Mouse (Mus musculus) kidney, adult 2 months (tissue): ENCODE measurements around the gene Gne. TPM values are rescaled to one million over a fixed set of nuclear protein-coding genes. Genes with fewer than 3 reads are reported as not detected.
A peak's percentile ranks its signal among the peaks of the same experiment; 100 is the strongest.

Experiments used
- DNase-seq: peaks from one replicate; pipeline ENCODE4 v3.0.0; 2021
- H3K27ac ChIP-seq: fragments of 200-500 bp; 2 replicates; pipeline ENCODE4 v1.5.1; 2012; ENCODE audit warnings: low read depth, low read length, control low read depth, inconsistent platforms; ENCODE audit not compliant: insufficient read depth
- H3K27me3 ChIP-seq: fragments of 200-500 bp; replicated peaks from 2 replicates; pipeline ENCODE4 v1.6.1; 2012; ENCODE audit warnings: mild to moderate bottlenecking, moderate library complexity, low read length, inconsistent platforms; ENCODE audit not compliant: control insufficient read depth, insufficient read depth
- H3K36me3 ChIP-seq: fragments of 200-500 bp; 2 replicates; pipeline ENCODE4 v1.6.1; 2012; ENCODE audit warnings: mild to moderate bottlenecking, moderate library complexity, low read length, inconsistent platforms; ENCODE audit not compliant: control insufficient read depth, insufficient read depth
- H3K4me1 ChIP-seq: fragments of 200-500 bp; 2 replicates; pipeline ENCODE4 v1.6.1; 2011; ENCODE audit warnings: low read length; ENCODE audit not compliant: control insufficient read depth, insufficient read depth
- H3K4me3 ChIP-seq: fragments of 200-500 bp; 2 replicates; pipeline ENCODE4 v1.5.1; 2011; ENCODE audit warnings: mild to moderate bottlenecking, low read depth, low read length, control low read depth; ENCODE audit not compliant: insufficient read depth
- CTCF ChIP-seq: fragments of 200-500 bp; conservative IDR thresholded peaks from 2 replicates; pipeline ENCODE4 v1.5.1; 2011; ENCODE audit warnings: low read depth, mild to moderate bottlenecking, control low read depth, low read length, moderate library complexity, mixed read lengths; ENCODE audit not compliant: insufficient read depth, insufficient read length
- POLR2A ChIP-seq: fragments of 200-500 bp; IDR thresholded peaks from one replicate; pipeline ENCODE4 v1.6.1; 2011; ENCODE audit warnings: low read depth, low read length, control low read depth
- WGBS: fragments of 180-500 bp; shearing (Covaris S2); methylation state at CpG from one replicate; pipeline ENCODE4 v1.1.7; 2018; 5-methylcytosine and 5-hydroxymethylcytosine counted together
- polyA plus RNA-seq: library from polyadenylated mRNA; depleted of rRNA; stranded (reverse); fragments of >200 nt; gene quantifications from 2 replicates; pipeline ENCODE4 v1.2.3, GENCODE M21; 2012

Gne gene
- polyA plus RNA-seq, 1 experiment = 26.2 TPM

DNA sequence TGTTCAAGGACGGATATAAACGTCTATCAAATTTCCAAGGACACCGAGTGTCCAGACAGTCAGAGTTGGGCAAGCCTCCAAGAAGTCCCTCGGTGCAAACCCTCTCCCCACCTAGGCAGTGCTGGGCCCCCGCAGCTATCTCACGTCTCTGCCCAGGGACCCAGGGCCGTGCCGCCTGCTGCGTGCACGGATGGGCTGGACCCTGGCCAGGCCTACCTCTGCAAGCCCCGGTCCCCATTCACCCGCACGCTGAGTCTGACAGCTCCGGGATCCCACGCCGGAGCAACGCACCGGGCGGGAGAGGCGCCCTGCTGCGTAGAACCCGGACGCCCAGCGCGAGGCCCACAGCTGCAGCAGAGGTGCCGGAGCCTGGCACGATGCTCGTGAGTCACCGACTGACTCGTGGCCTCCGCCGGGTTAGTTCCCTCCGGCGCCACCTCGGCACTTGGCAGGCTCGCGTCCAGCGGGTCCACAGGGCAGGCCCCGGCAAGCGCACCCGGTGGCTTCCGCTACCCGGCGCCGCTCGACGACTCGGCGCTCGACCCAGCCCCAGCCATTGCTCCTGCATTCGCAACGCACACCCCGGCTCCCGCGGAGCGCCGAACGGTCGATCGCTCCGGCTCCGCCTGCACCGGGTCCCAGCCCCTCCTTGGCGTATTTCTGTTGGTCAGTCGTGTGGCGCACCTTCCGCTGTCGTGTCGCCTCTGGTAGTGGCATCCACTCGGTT lies 11.7 kb downstream of the Gne start:
- Histone ChIP-seq H3K27ac (peak overlapping the region; percentile 75), H3K27me3 (no peaks in the 10 kb centered on the region), H3K4me1 (peaks cover 10% of the 10 kb centered on the region; the same call in 1 of the 2 replicates), H3K4me3 (peak overlapping the region; percentile 69), H3K36me3 (no peaks in the 10 kb centered on the region)
- WGBS = under 1% methylated on average over 70 of the region's 70 CpGs
- peak; percentile 27 for TF ChIP-seq POLR2A
- no peak for TF ChIP-seq CTCF
- peak; percentile 96 for DNase-seq

DNA sequence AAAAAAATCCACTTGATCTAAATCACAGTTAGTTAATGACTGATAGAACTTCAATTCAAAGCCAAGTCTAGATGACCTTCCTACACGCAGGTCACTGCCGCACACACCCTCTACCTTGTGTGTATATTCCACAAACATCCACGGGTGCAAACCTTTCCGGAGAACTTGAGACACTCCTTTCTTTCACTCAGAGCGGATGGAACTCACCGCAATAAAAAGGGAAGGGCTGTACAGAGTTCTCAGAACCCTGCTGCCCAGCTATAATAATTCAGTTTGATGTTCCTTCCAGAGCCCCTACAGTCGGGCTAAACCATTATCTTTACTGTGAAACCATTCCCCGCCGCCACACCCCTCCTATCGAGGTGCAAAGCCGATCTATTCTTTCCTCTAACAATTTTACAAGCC lies 12.2 kb downstream of the Gne start:
- Histone ChIP-seq H3K27me3 (no peaks in the 10 kb centered on the region), H3K4me3 (peak overlapping the region; percentile 69), H3K27ac (peak overlapping the region; percentile 75), H3K36me3 (no peaks in the 10 kb centered on the region), H3K4me1 (peaks cover 11% of the 10 kb centered on the region; the same call in 1 of the 2 replicates)
- DNase-seq = peak; percentile 47
- TF ChIP-seq CTCF (no peak), POLR2A (no peak)
- WGBS = under 1% methylated on average over 11 of the region's 11 CpGs

DNA sequence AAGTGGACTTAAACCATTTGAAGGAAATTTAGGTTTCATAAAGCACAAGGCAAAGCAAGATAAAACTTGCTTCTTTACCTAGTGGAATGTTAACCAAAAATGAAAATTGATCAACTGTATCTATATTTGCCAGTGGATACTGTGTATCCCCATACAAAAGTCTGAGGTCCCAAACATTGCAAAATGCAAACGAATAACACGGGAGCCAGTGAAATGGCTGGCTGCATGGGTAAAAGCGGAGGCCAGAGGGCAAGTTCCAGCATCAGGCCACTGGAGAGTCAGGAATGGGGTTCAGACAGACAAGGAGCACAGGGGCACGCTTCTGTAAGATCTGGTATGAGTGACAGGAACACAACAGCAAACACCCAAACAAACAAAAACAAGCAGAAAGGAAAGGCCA lies 13.3 kb downstream of the Gne start:
- no peak overlapping the region for H3K4me3 ChIP-seq
- H3K4me1 ChIP-seq = peaks cover 15% of the 10 kb centered on the region; the same call in 1 of the 2 replicates
- H3K36me3 ChIP-seq = no peaks in the 10 kb centered on the region
- H3K27ac ChIP-seq = no peak overlapping the region
- peak; percentile 47 for DNase-seq
- H3K27me3 ChIP-seq = no peaks in the 10 kb centered on the region
- WGBS = 36% methylated on average over 4 of the region's 4 CpGs
- TF ChIP-seq CTCF (no peak), POLR2A (no peak)

DNA sequence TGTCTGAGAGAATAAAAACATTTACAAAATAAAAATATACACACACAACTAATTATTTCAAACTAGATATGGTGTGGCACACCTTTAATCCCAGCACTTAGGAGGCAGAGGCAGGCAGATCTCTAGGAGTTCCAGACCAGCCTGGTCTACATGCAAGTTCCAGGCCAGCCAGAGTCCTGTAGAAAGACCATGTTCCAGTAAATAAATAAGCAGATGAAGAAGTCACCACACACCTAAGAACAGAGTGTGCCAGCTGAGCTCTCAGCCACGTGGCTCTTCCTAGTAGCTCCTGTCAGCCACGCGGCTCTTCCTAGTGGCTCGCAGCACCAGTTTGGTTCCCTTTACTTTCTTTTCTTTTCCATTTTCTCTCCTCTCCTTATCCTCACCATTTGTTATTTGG lies 14.6 kb downstream of the Gne start:
- H3K4me1 ChIP-seq = peaks cover 15% of the 10 kb centered on the region; the same call in 1 of the 2 replicates
- H3K36me3 ChIP-seq = no peaks in the 10 kb centered on the region
- TF ChIP-seq POLR2A (no peak), CTCF (no peak)
- H3K4me3 ChIP-seq = no peak overlapping the region
- H3K27me3 ChIP-seq = no peaks in the 10 kb centered on the region
- no peak overlapping the region for H3K27ac ChIP-seq
- 79% methylated on average over 4 of the region's 4 CpGs for WGBS
- no peak for DNase-seq

DNA sequence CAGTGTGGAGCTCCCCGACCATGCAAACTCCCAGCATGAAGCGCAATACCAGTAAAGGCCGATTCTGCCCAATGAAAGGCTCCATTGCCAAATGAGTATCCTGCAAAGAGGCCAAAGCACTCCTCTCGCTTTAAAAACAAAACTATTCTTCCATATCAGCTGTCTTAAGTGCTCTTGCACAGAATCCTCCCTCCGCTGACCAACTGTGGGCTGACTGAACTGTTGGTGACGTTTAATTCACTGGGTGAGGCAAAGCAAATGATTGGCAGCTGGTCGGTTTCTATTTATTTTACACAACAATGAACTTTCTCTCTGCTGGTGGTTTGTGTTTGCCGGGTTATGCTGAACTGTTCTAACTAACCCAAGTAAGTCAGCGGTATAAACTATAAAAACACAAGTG lies 15.2 kb downstream of the Gne start:
- Histone ChIP-seq H3K27me3 (no peaks in the 10 kb centered on the region), H3K4me1 (peaks cover 15% of the 10 kb centered on the region; the same call in 1 of the 2 replicates), H3K27ac (no peak overlapping the region), H3K4me3 (no peak overlapping the region), H3K36me3 (no peaks in the 10 kb centered on the region)
- 50% methylated on average over 9 of the region's 9 CpGs for WGBS
- no peak for DNase-seq
- TF ChIP-seq CTCF = no peak
- no peak for TF ChIP-seq POLR2A

DNA sequence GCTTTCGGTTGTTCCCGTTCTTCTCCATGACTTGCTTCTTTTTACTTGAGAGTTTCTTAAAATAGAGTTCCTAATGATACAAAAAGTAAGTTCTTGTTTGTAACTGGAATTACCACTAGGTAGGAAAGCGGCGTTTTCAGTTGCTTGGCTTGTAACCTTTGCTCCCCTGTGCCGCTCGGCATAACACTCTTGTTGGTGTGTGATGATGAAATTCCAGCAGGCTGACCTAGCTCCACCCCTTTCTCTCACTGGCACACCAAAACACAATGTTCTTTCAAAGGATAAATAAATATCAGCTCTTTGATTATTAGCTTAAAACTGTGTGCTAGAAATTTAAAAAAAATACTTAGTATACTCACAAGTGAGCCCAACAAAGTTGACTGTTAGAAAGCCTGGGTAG lies 17.1 kb downstream of the Gne start:
- Histone ChIP-seq H3K36me3 (no peaks in the 10 kb centered on the region), H3K27ac (no peak overlapping the region), H3K4me3 (no peak overlapping the region), H3K4me1 (peaks cover 13% of the 10 kb centered on the region; the same call in 1 of the 2 replicates), H3K27me3 (no peaks in the 10 kb centered on the region)
- WGBS = 51% methylated on average over 6 of the region's 6 CpGs
- TF ChIP-seq POLR2A (no peak), CTCF (no peak)
- peak; percentile 81 for DNase-seq

DNA sequence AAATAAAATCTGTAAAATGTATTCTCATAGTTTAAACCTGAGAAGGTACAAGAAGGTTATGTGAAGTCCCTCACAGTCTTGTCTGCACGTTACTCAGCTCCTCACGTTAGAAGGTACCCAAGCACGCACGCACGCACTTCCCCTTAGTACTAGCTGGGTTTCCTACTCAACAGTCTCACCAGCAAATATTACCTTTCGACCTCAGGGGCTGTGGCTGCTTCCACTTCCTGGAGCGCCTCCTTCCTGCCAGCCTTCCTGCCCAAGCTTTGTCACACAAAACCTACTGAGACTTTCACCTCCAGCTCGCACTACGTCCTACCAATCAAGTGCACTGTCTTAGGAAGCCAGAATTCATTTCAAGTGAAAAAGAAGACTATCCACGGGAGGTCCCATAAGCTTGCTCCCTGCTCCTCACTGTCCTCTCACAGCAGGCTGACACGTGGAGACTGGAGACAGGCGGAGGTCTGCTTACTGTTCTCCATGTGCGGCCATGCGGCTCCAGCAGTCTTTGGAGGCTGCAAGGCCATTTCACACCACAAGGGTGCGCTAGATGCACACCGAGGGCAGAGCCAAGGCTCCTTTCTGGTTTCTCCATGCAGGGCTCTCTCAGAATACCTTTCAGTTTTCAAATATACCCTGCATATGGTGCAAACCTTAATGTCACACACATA lies 18.5 kb downstream of the Gne start:
- 32% methylated on average over 16 of the region's 16 CpGs for WGBS
- Histone ChIP-seq H3K27me3 (no peaks in the 10 kb centered on the region), H3K27ac (no peak overlapping the region), H3K4me1 (peaks cover 5% of the 10 kb centered on the region; the same call in 1 of the 2 replicates), H3K36me3 (no peaks in the 10 kb centered on the region), H3K4me3 (no peak overlapping the region)
- TF ChIP-seq CTCF (peak; percentile 97), POLR2A (no peak)
- peak; percentile 93 for DNase-seq
